Mouse (Mus musculus) lung, postnatal 25 days (tissue): ENCODE results near the gene Tmem107.
"Not testable (repeated sequence)": the region's sequence is repeated elsewhere in the genome, so short reads cannot be mapped to it uniquely, and the experiment has no call there.

Experiments used
- DNase-seq: peaks from one replicate; pipeline ENCODE4 v3.0.0; 2022; ENCODE audit warnings: low spot score

The Tmem107 gene

DNA sequence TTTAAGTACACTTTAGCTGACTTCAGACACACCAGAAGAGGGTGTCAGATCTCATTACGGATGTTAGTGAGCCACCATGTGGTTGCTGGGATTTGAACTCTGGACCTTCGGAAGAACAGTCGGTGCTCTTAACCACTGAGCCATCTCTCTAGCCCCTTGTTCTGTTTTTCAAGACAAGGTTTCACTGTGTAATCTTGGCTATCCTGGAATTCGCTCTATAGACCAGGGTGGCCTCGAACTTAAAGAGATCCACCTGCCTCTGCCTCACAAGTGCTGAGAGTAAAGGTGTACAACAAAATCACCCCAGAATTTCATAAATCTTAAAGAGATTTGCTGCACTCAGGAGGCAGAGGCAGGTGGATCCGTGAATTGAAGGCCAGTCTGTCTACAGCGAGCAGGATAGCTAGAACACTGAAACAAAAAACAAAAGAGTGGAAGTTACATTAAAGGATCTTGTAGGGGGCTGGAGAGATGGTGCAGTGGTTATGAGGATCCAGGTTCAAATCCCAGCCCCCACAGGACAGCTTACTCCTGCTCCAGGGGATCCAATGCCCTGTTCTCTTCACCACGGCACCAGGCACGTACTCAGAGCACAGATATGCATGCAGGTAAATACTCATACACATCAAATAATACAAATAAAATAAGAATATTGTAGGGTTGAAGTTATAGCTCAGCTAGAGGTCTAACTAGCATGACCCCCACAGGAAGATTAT, 5.3 kb downstream of the Tmem107 start:
- no peak for DNase-seq

DNA sequence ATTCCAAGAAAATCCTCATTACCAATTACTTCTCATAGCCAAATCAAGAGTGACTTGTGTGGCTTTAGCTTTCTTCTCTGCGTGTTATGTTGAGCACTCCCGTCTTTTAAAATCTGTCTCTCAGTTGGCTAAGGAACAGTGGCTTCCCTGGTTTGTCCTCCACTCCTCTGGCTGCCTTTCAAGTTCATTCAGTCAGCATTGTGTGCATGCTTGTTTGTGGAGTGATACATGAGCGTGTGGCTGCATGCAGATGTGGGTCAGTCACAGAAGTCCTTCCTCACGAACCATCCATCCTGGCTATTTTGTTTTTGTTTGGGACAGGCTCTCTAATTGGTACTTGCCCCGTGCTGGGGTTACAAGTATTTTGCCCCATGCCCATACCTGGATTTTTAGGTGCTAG, 6.0 kb downstream of the Tmem107 start:
- DNase-seq: no peak

DNA sequence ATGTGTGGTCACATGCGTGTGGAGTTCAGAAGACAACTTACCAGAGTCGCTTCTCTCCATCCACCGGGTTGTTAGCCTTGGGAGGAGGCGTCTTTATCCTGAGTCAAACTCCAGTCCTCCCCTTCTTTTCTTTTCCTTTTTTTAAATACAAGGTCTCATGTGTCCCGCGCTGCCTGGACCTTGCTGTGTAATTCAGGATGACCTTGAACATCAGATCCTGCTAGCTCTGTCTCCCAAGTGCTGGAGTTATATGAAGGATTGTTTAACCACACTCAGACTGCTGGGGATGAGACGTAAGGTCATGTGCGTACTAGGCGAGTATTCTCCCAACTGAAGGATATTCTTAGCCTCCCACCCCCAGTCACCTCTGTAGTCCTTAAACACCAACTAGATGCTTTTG, 6.7 kb downstream of the Tmem107 start:
- no peak for DNase-seq

DNA sequence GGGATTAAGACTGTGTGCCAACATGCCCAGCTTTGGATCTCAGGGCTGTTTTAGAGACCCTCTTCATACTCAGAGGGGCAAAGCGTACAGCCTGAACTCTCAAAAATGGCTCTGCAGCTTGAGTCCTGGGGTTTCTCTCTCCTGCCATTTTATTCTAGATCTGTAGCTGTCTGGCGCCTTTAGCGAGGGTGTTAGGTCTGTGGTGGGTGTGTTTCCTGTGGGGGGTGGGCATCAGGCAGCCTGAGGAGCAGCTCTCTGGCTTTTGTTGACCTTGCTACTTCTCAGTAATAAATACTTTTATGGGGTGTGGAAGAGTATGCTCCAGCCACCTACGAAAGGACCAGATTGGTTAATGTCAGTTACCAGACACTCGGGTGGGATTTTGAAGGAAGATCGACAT, 7.4 kb downstream of the Tmem107 start:
- no peak for DNase-seq

DNA sequence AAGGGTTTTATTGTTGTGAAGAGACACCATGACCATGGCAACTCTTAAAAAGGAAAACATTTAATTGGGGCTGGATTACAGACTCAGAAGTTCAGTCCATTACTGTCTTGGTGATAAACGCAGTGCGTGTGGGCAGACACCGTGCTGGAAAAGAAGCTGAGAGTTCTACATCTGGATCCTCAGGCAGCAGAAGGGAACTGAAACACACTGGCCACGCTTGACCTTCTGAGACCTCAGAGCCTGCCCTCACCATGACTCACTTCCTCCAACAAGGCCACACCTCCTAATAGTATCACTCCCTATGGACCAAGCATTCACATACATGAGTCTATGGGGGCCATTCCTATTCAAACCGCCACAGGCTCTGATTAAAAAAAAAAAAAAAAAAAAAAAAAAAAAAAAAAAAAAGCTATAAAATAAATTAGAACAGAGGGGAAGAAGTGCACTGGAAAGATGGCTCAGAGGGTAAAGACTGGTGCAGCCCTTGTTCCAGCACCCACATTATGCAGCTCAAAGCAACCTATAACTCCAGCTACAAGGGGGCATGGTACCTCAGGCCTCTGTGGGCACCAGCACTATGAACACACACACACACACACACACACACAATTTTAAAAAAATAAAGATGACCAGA, 8.3 kb downstream of the Tmem107 start:
- DNase-seq: no peak

DNA sequence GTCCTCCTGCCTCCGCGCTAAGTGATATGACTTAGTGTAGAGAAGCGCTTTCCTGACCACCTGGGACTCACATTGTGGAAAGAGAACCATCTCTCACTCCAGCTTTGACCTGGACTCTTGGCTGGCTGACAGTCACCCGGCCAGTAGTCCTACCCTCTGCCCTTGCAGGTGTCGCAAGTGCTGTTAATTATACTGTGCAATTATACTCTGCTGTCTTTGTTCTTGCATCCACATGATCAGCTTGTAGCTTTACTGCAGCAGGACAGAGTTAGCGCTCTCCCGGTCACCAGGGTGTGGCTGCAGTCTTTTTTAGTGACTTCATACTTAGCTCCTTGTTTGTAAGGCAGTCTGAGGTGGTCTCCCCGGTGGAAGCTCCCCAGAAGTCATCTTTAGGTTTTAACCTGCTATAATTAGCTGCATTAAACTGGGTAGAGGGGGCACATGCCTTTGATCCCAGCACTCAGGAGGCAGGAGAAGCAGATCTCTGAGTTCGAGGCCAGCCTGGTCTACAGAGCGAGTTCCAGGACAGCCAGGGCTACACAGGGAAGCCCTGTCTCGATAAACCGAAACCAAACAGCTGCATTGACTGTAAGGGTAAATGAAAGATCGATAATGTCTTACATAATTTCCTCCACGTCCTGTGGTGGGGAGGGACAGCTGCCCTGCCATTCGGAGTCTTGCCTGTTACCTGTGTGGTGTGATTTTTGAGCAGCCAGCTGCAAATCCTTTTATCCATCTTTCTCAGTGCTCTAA, 9.7 kb downstream of the Tmem107 start:
- no peak for DNase-seq

DNA sequence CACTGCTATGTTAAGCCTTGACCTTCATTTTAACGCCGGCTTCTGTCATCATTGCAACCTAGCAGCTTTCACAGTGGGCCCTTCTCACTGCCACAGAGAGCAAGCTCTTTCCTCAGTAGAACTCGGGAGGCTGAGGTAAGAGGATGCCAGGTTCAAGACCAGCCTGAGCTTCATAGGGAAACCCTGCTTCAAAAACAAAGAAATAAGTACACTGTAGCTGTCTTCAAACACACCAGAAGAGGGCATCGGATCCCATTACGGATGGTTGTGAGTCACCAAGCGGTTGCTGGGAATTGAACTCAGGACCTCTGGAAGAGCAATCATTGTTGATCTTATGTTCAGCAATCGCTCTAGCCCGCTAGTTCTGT, 10.2 kb downstream of the Tmem107 start:
- no peak for DNase-seq

DNA sequence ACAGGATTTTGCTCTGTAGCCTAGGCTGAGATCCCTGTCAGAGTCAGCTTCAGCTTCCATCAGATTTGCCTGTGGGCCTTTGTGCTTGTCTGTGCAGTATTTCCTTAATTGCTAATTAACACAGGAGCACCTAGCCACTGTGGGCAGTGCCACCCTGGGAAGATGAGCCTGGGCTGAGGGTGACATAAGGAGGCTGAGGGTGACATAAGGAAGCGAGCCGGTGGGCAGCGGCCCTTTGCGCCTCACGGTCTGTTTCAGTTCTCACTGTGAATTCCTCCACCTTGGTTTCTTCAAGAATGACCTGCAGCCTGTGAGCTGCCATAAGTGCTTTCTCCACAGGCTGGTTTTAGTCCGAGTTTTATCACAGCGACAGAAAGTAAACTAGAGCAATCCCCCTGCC, 11.0 kb downstream of the Tmem107 start:
- no peak for DNase-seq

DNA sequence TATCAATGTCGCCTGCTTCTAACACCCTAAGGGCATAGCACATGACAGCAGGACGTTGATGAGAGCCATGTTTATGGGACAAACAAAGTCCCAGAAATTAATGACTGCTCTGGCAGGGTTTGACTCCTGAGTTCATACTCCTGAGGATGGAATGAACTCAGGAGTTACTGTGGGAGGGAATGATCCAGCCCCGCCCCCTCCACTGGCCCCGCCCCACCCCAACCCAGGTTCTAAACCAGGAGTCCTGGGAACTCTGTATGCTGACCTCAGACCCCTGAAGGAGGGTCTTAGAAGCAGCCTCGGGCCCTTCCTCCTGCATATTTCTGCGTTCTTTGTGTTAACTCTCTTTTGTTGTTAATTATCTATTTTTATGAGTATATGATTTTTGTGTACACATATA, 15.0 kb downstream of the Tmem107 start:
- DNase-seq: no peak

DNA sequence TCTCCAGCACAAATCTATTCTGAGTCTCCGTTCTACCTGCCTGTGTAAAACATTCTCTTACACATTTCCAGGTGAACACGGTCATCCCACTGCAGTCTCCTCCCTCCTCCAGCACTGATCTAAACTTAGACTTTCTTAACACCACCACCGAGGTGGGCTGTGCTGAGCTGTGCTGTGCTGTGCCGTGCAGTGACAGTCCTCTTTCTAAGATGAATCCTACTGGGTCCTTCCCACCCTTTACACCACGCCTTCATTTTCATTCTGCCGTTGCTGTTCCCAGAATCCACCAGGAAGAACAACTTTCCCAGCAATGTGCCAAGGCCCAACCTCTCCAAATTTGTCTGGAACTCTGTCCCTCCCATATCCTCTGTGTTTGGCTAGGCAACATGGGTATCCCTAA, 15.8 kb downstream of the Tmem107 start:
- no peak for DNase-seq

DNA sequence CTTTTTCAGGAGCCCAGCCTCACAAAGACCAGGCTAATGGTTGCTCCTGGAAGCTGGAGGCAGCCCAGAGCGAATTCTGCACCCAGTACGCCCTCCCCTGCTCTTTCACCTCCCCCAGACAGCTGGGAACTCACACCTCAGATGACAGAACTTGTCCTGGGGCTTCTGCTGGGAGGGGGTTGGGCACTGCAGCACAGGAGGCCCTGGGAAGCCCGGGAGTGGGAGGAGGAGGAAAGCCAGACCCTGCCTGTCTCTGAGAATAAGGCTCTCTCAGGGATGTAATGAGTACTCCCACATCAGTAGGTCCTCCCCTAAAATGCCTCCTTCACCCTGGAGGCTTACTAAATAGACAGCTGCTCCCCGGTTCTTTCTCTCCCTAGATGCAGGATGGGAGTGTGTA, 16.5 kb downstream of the Tmem107 start:
- no peak for DNase-seq

DNA sequence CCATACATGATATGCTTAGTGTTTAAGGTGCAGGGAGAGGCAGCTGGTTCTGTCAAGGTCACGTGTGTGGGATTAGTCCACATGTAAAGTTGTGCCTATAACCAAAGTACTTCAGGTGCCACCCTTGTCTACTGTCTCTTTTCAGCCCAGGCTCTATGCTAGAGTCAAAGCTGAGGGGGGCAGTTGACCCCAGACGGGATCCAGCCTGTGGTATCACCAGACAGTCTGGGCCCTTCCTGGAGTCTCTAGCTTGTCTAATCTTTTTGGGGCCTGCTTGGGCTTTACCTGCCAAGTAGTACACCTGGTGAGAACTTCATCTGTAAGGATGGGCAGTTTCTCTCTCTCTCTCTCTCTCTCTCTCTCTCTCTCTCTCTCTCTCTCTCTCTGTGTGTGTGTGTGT, 17.0 kb downstream of the Tmem107 start:
- DNase-seq: no peak

DNA sequence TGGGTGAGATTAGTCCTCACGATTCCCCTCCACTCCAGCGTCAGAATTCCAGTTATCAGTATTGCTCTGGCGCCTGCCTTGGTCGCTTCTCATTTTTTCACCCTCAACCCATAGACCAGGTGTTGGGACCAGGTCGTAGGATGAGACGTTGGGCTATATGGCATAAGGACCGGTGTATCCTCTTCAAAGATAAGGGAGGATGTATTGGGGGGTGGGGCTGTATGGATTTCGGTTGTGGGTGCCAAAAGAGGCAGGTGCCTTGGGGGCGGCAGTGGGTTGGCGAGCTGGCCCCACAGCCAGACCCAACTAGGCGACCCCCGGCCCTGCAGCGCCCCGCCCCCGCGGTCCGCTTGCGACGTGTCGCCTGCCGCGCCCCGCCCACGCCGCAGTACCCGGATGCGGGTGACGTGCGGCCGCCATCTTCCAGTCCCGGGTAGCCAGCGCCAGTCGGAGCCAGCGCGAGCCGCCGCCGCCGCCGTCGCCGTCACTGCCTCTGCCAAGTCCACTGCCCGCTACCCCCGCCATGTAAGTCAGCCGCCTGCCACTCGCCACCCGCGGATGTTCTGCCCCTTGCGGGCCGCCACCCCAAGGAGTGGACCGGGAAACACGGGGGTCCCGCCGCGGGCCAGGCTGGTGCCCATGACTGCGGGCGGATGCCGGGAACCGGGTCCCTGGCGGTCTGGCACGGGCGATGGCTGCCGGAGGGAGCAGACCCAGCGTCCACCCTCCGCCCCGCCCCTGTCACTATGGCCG, 17.7 kb downstream of the Tmem107 start, which contains the start of gene Vamp2:
Vamp2 (plus strand) TSS at position 388 of the 753 bp plus-strand sequence.
- peak; percentile 89 for DNase-seq

DNA sequence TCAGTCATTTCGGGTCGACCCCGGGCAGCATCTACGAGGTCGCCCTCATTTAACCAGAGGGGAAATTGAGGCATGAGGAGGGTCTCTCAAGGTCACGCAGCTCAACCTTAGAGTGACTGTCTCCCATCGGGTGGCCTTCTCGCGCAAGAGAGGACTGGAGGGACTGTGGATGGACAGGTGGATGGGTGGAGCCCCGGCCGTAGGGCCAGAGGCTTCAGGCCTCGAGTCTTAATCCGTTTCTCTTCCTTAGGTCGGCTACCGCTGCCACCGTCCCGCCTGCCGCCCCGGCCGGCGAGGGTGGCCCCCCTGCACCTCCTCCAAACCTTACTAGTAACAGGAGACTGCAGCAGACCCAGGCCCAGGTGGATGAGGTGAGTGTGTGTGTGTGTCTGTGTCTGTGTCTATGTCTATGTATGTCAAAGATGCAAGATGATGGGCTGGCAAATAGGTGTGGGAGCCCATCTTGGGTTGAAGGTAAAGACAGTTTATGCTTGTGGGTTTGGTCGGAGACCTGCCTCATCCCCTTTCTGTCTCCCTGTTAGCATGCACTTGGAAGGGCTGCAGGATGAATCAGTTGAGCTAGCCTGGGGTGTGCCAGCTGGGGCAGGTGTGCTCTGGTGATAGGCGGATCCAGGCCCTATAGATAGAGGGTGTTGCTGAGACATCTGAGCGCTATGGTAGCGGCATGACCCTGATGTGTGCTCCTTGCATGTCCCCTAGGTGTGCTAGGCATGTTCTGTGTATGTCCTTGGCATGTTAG, 18.4 kb downstream of the Tmem107 start:
- no peak for DNase-seq

DNA sequence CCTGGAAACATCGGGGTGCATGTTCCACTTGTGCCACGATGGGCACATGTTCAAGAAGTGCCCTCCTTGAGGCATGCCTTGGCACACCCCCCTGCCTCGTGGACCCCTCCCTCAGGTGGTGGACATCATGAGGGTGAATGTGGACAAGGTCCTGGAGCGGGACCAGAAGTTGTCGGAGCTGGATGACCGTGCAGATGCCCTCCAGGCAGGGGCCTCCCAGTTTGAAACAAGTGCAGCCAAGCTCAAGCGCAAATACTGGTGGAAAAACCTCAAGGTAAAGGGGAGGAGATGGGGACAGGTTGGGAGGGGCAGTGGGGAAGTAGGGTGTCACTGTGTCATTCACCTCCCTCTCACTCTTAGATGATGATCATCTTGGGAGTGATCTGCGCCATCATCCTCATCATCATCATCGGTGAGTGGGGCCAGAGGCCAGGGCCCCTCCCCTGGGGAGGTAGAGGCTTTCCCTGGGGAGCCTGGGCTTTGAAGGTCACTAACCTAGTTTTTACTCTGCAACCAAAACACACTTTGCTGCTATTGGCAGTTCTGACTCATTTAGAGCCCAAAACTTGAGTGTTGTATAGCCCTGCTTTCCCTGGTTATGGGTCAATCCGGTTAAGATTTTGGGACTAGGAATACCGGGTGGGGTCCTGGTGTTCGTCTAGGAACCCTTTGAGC, 19.1 kb downstream of the Tmem107 start:
- no peak for DNase-seq

DNA sequence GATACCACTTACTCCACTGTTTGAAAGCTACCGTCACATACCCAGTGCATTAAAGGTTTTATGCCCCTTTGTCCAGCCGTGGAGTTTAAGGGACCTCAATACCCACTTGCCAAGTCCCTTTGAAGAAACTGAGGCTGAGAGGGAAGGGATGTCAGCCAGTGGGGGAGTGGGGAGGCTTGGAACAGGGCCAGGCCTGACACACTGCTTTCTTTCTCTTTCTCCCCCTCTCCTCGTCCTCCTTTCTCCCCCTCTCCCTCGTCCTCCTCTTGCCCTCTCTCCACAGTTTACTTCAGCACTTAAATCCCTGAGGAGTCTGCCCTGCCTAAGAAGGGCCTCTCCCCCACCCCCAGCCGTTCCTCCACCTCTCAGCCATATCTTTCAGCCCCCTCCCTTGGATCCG, 19.8 kb downstream of the Tmem107 start:
- no peak for DNase-seq

DNA sequence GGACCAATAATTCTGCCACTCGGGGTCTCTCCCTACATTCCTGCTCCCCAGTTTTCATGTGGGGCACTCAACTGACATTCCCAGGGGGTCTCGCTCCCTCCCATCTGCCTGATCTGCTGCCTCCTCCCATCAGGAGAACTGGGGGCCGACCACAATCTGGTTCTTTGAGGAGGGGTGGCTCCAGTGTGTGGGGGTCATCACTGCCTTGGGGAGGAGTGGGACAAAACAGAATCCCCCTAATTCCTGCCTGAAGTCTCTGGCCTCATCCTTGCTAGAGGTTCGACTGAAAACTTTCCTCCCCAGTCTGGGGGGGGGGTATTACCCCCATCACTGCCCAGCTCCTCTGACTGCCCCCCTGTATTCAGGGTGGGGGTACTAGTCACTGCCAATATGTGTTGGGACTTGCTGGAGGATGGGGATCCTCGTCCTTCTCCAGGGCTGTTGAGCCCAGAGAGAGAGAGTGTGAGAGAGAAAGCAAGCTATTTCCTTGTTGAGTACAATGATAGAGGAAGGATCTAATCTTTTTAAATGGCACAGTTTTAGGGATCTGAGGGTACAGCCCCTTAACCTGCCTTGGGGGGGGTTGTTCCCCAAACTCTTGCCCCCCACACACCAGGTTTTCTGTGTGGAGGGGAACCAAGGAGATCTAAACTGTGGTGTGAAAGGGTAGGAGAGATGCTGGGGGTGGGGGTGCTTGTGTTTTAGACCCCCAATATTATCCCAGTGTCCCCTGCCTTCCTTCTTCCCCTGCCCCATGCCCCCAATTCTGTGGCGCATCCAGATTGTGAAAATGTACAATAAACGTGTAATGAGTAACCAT, 21.2 kb downstream of the Tmem107 start:
- no peak for DNase-seq

DNA sequence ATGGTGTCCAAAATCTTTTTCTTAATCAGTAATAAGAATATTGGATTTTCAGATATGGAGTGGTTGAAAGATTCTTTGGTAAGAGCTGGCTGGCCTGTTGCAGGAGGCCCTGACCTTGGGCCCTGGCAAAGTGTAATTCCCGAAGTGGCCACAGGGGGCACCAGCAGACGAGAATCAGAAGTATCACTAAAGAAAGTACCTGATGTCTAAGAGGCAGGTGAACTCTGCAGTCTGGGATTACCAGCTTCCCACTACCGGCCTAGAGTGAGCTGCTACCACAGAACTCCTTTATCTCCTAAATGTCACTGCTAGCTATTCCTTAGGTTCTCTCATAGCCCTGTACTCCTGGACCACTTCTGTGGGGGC, 21.8 kb downstream of the Tmem107 start:
- peak; percentile 93 for DNase-seq

DNA sequence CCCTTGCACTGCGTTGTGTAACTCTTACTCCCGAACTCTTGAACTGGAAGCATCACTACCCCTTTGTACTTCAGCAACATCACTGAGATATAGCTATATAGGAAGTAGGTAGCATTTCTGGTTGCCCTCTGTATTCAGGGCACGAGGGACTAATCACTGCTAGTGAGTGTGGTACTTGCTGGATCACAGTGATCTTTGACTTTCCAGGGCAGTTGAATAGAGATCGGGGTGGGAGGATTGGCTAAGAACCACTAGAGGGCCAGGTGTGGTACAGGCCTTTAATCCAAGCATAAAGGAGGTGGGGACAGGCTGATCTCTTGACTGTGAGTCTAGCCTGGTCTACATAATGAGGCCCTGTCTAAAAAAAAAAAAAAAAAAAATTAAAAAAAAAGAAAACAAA, 22.3 kb downstream of the Tmem107 start:
- no peak for DNase-seq

DNA sequence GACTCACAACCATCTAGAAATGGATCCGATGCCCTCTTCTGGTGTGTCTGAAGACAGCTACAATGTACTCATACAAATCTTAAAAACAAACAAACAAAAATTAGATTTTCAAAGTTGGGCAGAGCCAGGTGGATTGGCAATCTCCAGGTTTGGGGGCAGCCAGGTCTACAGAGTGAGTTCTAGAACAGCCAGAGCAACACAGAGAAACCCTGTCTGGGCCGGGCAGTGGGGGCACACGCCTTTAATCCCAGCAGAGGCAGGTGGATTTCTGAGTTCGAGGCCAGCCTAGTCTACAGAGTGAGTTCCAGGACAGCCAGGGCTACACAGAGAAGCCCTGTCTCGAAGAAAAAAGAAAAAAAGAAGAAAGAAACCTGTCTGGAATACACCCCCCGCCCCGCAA, 23.2 kb downstream of the Tmem107 start:
- DNase-seq: not testable (repeated sequence)
